9 mouse cellular contexts compared by ENCODE assay signal in genomic region chr2:163481539-163482029, GRCm38 (mm10). TPM values are rescaled to one million over a fixed set of nuclear protein-coding genes. Genes with fewer than 3 reads are reported as not detected.
A peak's percentile ranks its signal among the peaks of the same experiment; 100 is the strongest.
DNase-seq lines count a peak whose midpoint lies in the region; ATAC-seq and TF ChIP-seq lines count a peak whose summit lies in the region.
"Had no signal": no experiment of that assay in that cellular context is flagged by ENCODE, and none has a peak within 500 bp of the region (broad histone marks: within the 10 kb centered on the region; RNA-seq: fewer than 3 reads in every experiment).

No protein-coding gene starts in this region.

- peak overlapping the region; percentile 49; the same call in 1 of the 2 replicates for H3K9ac ChIP-seq in heart, embryonic 11.5 days (ENCODE audit: low read depth, low read length)
- H3K9ac ChIP-seq in forebrain, embryonic 14.5 days (ENCODE audit: low read length) = 0 out of 2 replicates have a peak overlapping the region, but pooled peaks have one; percentile 8

- TF ChIP-seq CTCF in thymus, adult 2 months (IDR thresholded peaks at IDR 0.05; ENCODE audit: borderline replicate concordance, control insufficient read depth, extremely low read depth, insufficient read depth, low read length, poor library complexity) = no peak

- WGBS in heart, embryonic 11.5 days (ENCODE audit: insufficient replicate concordance) = 2% methylated on average over 21 of the region's 21 CpGs
- under 1% methylated on average over 21 of the region's 21 CpGs for WGBS in forebrain, embryonic 14.5 days
- 10% methylated on average over 21 of the region's 21 CpGs for WGBS in thymus, adult 2 months

- DNase-seq in heart, adult 18-20 months = no peak
- DNase-seq in forebrain, embryonic 14.5 days (ENCODE audit: low spot score) = no peak
- DNase-seq in kidney, postnatal 10 days = peak; percentile 74
- DNase-seq in mesoderm, embryonic 11.5 days (ENCODE audit: low read depth, low spot score) = peak; percentile 68
- DNase-seq in thymus, adult 2 months = no peak
- no peak for DNase-seq in ovary, adult 18-20 months (ENCODE audit: low spot score)
- DNase-seq in layer of hippocampus, adult 11-12 months (ENCODE audit: low spot score) = no peak

- H3K4me3 ChIP-seq in heart, embryonic 11.5 days (ENCODE audit: low read depth, low read length) = peak overlapping the region; percentile 28
- 0 out of 2 replicates have a peak overlapping the region, but pooled peaks have one; percentile 1 for H3K4me3 ChIP-seq in forebrain, embryonic 14.5 days (ENCODE audit: low read depth, low read length)
- H3K4me3 ChIP-seq in thymus, adult 2 months (ENCODE audit: control insufficient read depth, insufficient read depth, low read length) = no peak overlapping the region

- H3K27ac ChIP-seq in heart, embryonic 11.5 days (ENCODE audit: low read depth, low read length) = no peak overlapping the region
- H3K27ac ChIP-seq in forebrain, embryonic 14.5 days (ENCODE audit: low read depth, low read length) = no peak overlapping the region
- H3K27ac ChIP-seq in thymus, adult 2 months (ENCODE audit: control insufficient read depth, insufficient read depth, low read length) = no peak overlapping the region

- no peak for TF ChIP-seq POLR2A in thymus, adult 2 months (IDR thresholded peaks at IDR 0.05; ENCODE audit: control insufficient read depth, extremely low read depth, insufficient read depth, low read length, poor library complexity)

- H3K4me2 ChIP-seq in heart, embryonic 11.5 days = peak overlapping the region; percentile 72
- H3K4me2 ChIP-seq in forebrain, embryonic 14.5 days (ENCODE audit: low read length) = peak overlapping the region; percentile 28; the same call in 1 of the 2 replicates

- H3K36me3 ChIP-seq in heart, embryonic 11.5 days (ENCODE audit: control insufficient read depth, insufficient read depth, low read length) = no peaks in the 10 kb centered on the region
- H3K36me3 ChIP-seq in forebrain, embryonic 14.5 days (ENCODE audit: control insufficient read depth, insufficient read depth, low read length) = no peaks in the 10 kb centered on the region
- no peaks in the 10 kb centered on the region for H3K36me3 ChIP-seq in thymus, adult 2 months (ENCODE audit: control insufficient read depth, insufficient read depth, low read length)

- ATAC-seq in heart, embryonic 11.5 days (replicated peaks; ENCODE audit: insufficient number of reproducible peaks, low FRiP score, low TSS enrichment) = 0 out of 2 replicates have a peak, but pooled peaks have one; percentile 55
- ATAC-seq in forebrain, embryonic 14.5 days = no peak

- H3K27me3 ChIP-seq in heart, embryonic 11.5 days (ENCODE audit: control insufficient read depth, insufficient read depth, low read length) = peaks cover 13% of the 10 kb centered on the region
- H3K27me3 ChIP-seq in forebrain, embryonic 14.5 days (replicated peaks; ENCODE audit: control insufficient read depth, insufficient read depth, low read length) = peaks cover 8% of the 10 kb centered on the region; the same call in 1 of the 2 replicates
- H3K27me3 ChIP-seq in thymus, adult 2 months (ENCODE audit: control insufficient read depth, insufficient read depth, low read length) = peaks cover 9% of the 10 kb centered on the region

- H3K9me3 ChIP-seq in heart, embryonic 11.5 days (replicated peaks; ENCODE audit: control insufficient read depth, low read length) = no peaks in the 10 kb centered on the region
- H3K9me3 ChIP-seq in forebrain, embryonic 14.5 days (replicated peaks; ENCODE audit: control insufficient read depth, low read length) = no peaks in the 10 kb centered on the region

- peaks cover 8% of the 10 kb centered on the region; the same call in 1 of the 2 replicates for H3K4me1 ChIP-seq in heart, embryonic 11.5 days (ENCODE audit: control insufficient read depth, insufficient read depth, low read length)
- H3K4me1 ChIP-seq in forebrain, embryonic 14.5 days (ENCODE audit: control insufficient read depth, insufficient read depth, low read length) = peaks cover 5% of the 10 kb centered on the region; the same call in 1 of the 2 replicates
- H3K4me1 ChIP-seq in thymus, adult 2 months (replicated peaks; ENCODE audit: control insufficient read depth, insufficient read depth, low read length) = no peaks in the 10 kb centered on the region

RNA-seq across cellular contexts. Expression of gene Fitm2, which starts 9.2 kb away (rescaled TPM):
- 11.6 and 14.6 TPM in 2 replicates for polyA plus RNA-seq in heart, embryonic 11.5 days (2014; fragmentation: Nextera tagmentation; extraction: Ambion mirVana)
- 100 to 1,000 TPM; 203 to 216 TPM for total RNA-seq in heart, adult 18-20 months (2021)
- polyA plus RNA-seq in forebrain, embryonic 14.5 days (2014; fragmentation: Nextera tagmentation; extraction: Ambion mirVana) = 8.6 and 10.4 TPM in 2 replicates
- polyA plus RNA-seq in thymus, adult 2 months (2012; rRNA removed) = 12.1 and 15.4 TPM in 2 replicates

RNA-seq across cellular contexts. Expression of gene R3hdml, which starts 10.5 kb away (rescaled TPM):
- 0.27 TPM in 1 of 2 replicates, not detected in the other for polyA plus RNA-seq in heart, embryonic 11.5 days (2014; fragmentation: Nextera tagmentation; extraction: Ambion mirVana)
- not detected for total RNA-seq in heart, adult 18-20 months (2021)
- polyA plus RNA-seq in forebrain, embryonic 14.5 days (2014; fragmentation: Nextera tagmentation; extraction: Ambion mirVana) = 0.40 TPM in 1 of 2 replicates, not detected in the other
- 0.35 TPM in 1 of 2 replicates, not detected in the other for polyA plus RNA-seq in thymus, adult 2 months (2012; rRNA removed)
- total RNA-seq: heart, postnatal 10 days had no signal

RNA-seq across cellular contexts. Expression of gene Hnf4a, which starts 25.0 kb away (rescaled TPM):
- 0.04 and 0.56 TPM in 2 replicates for polyA plus RNA-seq in heart, embryonic 11.5 days (2014; fragmentation: Nextera tagmentation; extraction: Ambion mirVana)
- not detected for total RNA-seq in heart, adult 18-20 months (2021)
- not detected in 2 replicates for polyA plus RNA-seq in forebrain, embryonic 14.5 days (2014; fragmentation: Nextera tagmentation; extraction: Ambion mirVana)
- 0.44 and 0.89 TPM in 2 replicates for polyA plus RNA-seq in thymus, adult 2 months (2012; rRNA removed)
- total RNA-seq: heart, postnatal 10 days had no signal

RNA-seq across cellular contexts. Expression of gene Gdap1l1, which starts 43.3 kb away (rescaled TPM):
- 0.31 and 0.64 TPM in 2 replicates for polyA plus RNA-seq in heart, embryonic 11.5 days (2014; fragmentation: Nextera tagmentation; extraction: Ambion mirVana)
- not detected for total RNA-seq in heart, adult 18-20 months (2021)
- polyA plus RNA-seq in forebrain, embryonic 14.5 days (2014; fragmentation: Nextera tagmentation; extraction: Ambion mirVana) = 107 and 113 TPM in 2 replicates
- polyA plus RNA-seq in thymus, adult 2 months (2012; rRNA removed) = 1.7 and 3.1 TPM in 2 replicates
- total RNA-seq: heart, postnatal 10 days had no signal

RNA-seq across cellular contexts. Expression of gene Oser1, which starts 57.1 kb away (rescaled TPM):
- 60.8 and 64.1 TPM in 2 replicates for polyA plus RNA-seq in heart, embryonic 11.5 days (2014; fragmentation: Nextera tagmentation; extraction: Ambion mirVana)
- 10 to 100 TPM; 17.5 to 30.0 TPM for total RNA-seq in heart, adult 18-20 months (2021)
- 83.6 and 90.3 TPM in 2 replicates for polyA plus RNA-seq in forebrain, embryonic 14.5 days (2014; fragmentation: Nextera tagmentation; extraction: Ambion mirVana)
- polyA plus RNA-seq in thymus, adult 2 months (2012; rRNA removed) = 18.5 and 19.3 TPM in 2 replicates

Comparison
In these comparisons a context has a peak if more than half of its experiments do, and no peak if none do; other contexts are left out.
1. DNase-seq: peak in kidney, postnatal 10 days (single experiment) and mesoderm, embryonic 11.5 days (single experiment); none in heart, adult 18-20 months (0 of 2), forebrain, embryonic 14.5 days (single experiment), thymus, adult 2 months (single experiment), ovary, adult 18-20 months (single experiment) and layer of hippocampus, adult 11-12 months (single experiment).